26 mouse cellular contexts compared by ENCODE assay signal in genomic region chr7:143905176-143905575, GRCm38 (mm10). TPM values are rescaled to one million over a fixed set of nuclear protein-coding genes. Genes with fewer than 3 reads are reported as not detected.
"Had no signal": no experiment of that assay in that cellular context is flagged by ENCODE, and none has a peak within 500 bp of the region (broad histone marks: within the 10 kb centered on the region; RNA-seq: fewer than 3 reads in every experiment).

No protein-coding gene starts in this region.

- DNase-seq: kidney, adult 9 months; kidney, postnatal 14 days; kidney, postnatal 4 days; liver, postnatal 0 days; lung, embryonic 14.5 days; right cerebral cortex, postnatal 4 days; thymus, postnatal 25 days had no signal

- H3K4me2 ChIP-seq: liver, embryonic 11.5 days; lung, embryonic 14.5 days; midbrain, embryonic 12.5 days; midbrain, embryonic 15.5 days; neural tube, embryonic 12.5 days; neural tube, embryonic 15.5 days had no signal

- H3K27me3 ChIP-seq: midbrain, embryonic 15.5 days; neural tube, embryonic 12.5 days; neural tube, embryonic 15.5 days had no signal

- H3K9me3 ChIP-seq: midbrain, embryonic 12.5 days; midbrain, embryonic 15.5 days; neural tube, embryonic 12.5 days; neural tube, embryonic 15.5 days had no signal

- H3K9ac ChIP-seq: liver, embryonic 14.5 days; liver, postnatal 0 days; lung, embryonic 14.5 days; midbrain, embryonic 12.5 days; midbrain, embryonic 15.5 days; neural tube, embryonic 12.5 days; neural tube, embryonic 15.5 days had no signal

- H3K4me3 ChIP-seq: midbrain, embryonic 12.5 days; midbrain, embryonic 15.5 days; neural tube, embryonic 12.5 days; neural tube, embryonic 15.5 days had no signal

- H3K27ac ChIP-seq: liver, embryonic 14.5 days; macrophage; midbrain, embryonic 12.5 days; midbrain, embryonic 15.5 days; neural tube, embryonic 12.5 days; neural tube, embryonic 15.5 days; stomach, postnatal 0 days had no signal

- ATAC-seq: liver, postnatal 0 days; lung, postnatal 0 days; midbrain, embryonic 15.5 days had no signal

- H3K4me1 ChIP-seq: midbrain, embryonic 12.5 days; midbrain, embryonic 15.5 days had no signal

- H3K36me3 ChIP-seq: midbrain, embryonic 12.5 days; midbrain, embryonic 15.5 days; neural tube, embryonic 12.5 days; neural tube, embryonic 15.5 days had no signal

RNA-seq across cellular contexts. Expression of gene Gm498, which starts 38.5 kb away (rescaled TPM):
- total RNA-seq: layer of hippocampus, adult 18-20 months; layer of hippocampus, postnatal 14 days; left cerebral cortex, adult 8-10 months; left cerebral cortex, postnatal 25 days; megakaryocyte, adult 5-6 weeks had no signal
- polyA plus RNA-seq: kidney, embryonic 16.5 days; limb, embryonic 11.5 days; limb, embryonic 14.5 days; liver, embryonic 11.5 days; liver, embryonic 14.5 days; liver, postnatal 0 days; lung, embryonic 14.5 days; lung, postnatal 0 days; macrophage; midbrain, embryonic 12.5 days; midbrain, embryonic 15.5 days; neural tube, embryonic 12.5 days; neural tube, embryonic 15.5 days; stomach, embryonic 14.5 days; stomach, postnatal 0 days; thymus, postnatal 0 days had no signal
